Mouse (Mus musculus): ENCODE measurements around the gene Nhsl1. TPM values are rescaled to one million over a fixed set of nuclear protein-coding genes. Genes with fewer than 3 reads are reported as not detected.

The Nhsl1 gene
- total and polyA plus RNA-seq, 3 experiments = not detected

DNA sequence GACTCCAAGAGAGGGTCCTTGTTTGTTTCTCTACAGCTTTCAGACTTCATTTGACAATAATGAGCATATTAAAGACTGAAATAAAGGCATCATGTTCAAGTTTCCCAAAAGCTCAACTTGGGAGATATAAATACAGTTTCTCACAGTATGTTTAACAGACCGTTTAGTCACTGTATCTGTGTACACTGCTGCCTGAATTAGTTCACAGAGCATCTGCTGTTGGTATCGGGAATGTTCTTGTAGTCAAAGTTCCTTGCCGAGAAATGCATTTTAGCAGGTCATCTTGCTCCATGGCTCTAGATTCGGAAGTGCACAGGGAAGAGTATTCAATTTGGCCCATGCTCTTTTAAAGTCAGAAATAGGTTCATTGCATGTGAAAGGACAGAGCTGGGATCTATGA, 159.5 kb downstream of the Nhsl1 start:
- Histone ChIP-seq H3K79me2 (ENCODE audit: control insufficient read depth, insufficient read depth, low read length, poor library complexity) (no peaks in the 10 kb centered on the region), H3K9ac (ENCODE audit: control insufficient read depth, low read depth, low read length, poor library complexity, severe bottlenecking) (no peak overlapping the region), H3K27ac (ENCODE audit: control insufficient read depth, low read depth, low read length) (no peak overlapping the region), H3K4me3 (ENCODE audit: control insufficient read depth in 1 of 2, insufficient read depth in 1 of 2, low read depth in 2 of 2, low read length in 2 of 2) (no peak overlapping the region), H3K36me3 (ENCODE audit: control insufficient read depth in 1 of 2, insufficient read depth in 2 of 2, low read length in 2 of 2) (no peaks in the 10 kb centered on the region), H3K9me3 (replicated peaks; ENCODE audit: insufficient read depth, low read length) (no peaks in the 10 kb centered on the region), H3K27me3 (ENCODE audit: control insufficient read depth in 1 of 2, insufficient read depth in 2 of 2, low read length in 2 of 2) (no peaks in the 10 kb centered on the region), H3K4me1 (ENCODE audit: control insufficient read depth in 1 of 2, insufficient read depth in 2 of 2, low read length in 2 of 2) (no peaks in the 10 kb centered on the region)
- DNase-seq (ENCODE audit: low read depth, low spot score) = no peak
- no peak for TF ChIP-seq CHD2 (IDR thresholded peaks at IDR 0.05; ENCODE audit: low read length)
- no peak for TF ChIP-seq UBTF (IDR thresholded peaks at IDR 0.05; ENCODE audit: borderline replicate concordance, insufficient read depth, low read depth, low read length)
- no peak for TF ChIP-seq KAT2A (conservative IDR thresholded peaks at IDR 0.05; ENCODE audit: low read depth, low read length)
- no peak for TF ChIP-seq NRF1 (IDR thresholded peaks at IDR 0.05; ENCODE audit: insufficient read depth, low read depth, low read length, poor library complexity, severe bottlenecking)
- TF ChIP-seq MAX (IDR thresholded peaks at IDR 0.05; ENCODE audit: low read length) = no peak
- no peak for TF ChIP-seq MYB (IDR thresholded peaks at IDR 0.05; ENCODE audit: low read depth, low read length)
- no peak for TF ChIP-seq GATA1 (IDR thresholded peaks at IDR 0.05; ENCODE audit: low read depth, low read length)
- TF ChIP-seq USF1 (IDR thresholded peaks at IDR 0.05; ENCODE audit: low read depth, low read length) = no peak
- TF ChIP-seq MAZ (IDR thresholded peaks at IDR 0.05; ENCODE audit: low read depth, low read length) = no peak
- no peak for TF ChIP-seq RAD21 (IDR thresholded peaks at IDR 0.05; ENCODE audit: low read depth, low read length)
- no peak for TF ChIP-seq ZC3H11A (IDR thresholded peaks at IDR 0.05; ENCODE audit: low read depth, low read length)
- TF ChIP-seq TBP (IDR thresholded peaks at IDR 0.05; ENCODE audit: low read depth, low read length) = no peak
- no peak for TF ChIP-seq ELF1 (IDR thresholded peaks at IDR 0.05; ENCODE audit: low read depth, low read length)
- TF ChIP-seq MYC (IDR thresholded peaks at IDR 0.05; ENCODE audit: low read depth, low read length) = no peak
- TF ChIP-seq EP300 (IDR thresholded peaks at IDR 0.05; ENCODE audit: low read depth in 1 of 2, low read length in 2 of 2) = no peak
- TF ChIP-seq BHLHE40 (IDR thresholded peaks at IDR 0.05; ENCODE audit: borderline replicate concordance, low read depth, low read length) = no peak
- no peak for TF ChIP-seq SMC3 (IDR thresholded peaks at IDR 0.05; ENCODE audit: low read depth, low read length)
- TF ChIP-seq MEF2A (IDR thresholded peaks at IDR 0.05; ENCODE audit: extremely low read depth, insufficient replicate concordance, low read depth, low read length, poor library complexity, severe bottlenecking) = no peak

- H3K27me3 ChIP-seq (ENCODE audit: control insufficient read depth in 1 of 2, insufficient read depth in 2 of 2, low read length in 2 of 2) = no peaks in the 10 kb centered on the region
- H3K9ac ChIP-seq (ENCODE audit: control insufficient read depth, low read depth, low read length, poor library complexity, severe bottlenecking) = no peak overlapping the region
- H3K4me3 ChIP-seq (ENCODE audit: control insufficient read depth in 1 of 2, insufficient read depth in 1 of 2, low read depth in 2 of 2, low read length in 2 of 2) = no peak overlapping the region
- DNase-seq (ENCODE audit: low read depth, low spot score) = no peak
- H3K9me3 ChIP-seq (replicated peaks; ENCODE audit: insufficient read depth, low read length) = no peaks in the 10 kb centered on the region
- H3K36me3 ChIP-seq (ENCODE audit: control insufficient read depth in 1 of 2, insufficient read depth in 2 of 2, low read length in 2 of 2) = no peaks in the 10 kb centered on the region
- no peak for TF ChIP-seq SMC3 (IDR thresholded peaks at IDR 0.05; ENCODE audit: low read depth, low read length)
- no peak for TF ChIP-seq TAL1 (IDR thresholded peaks at IDR 0.05; ENCODE audit: low read length)
- no peak for TF ChIP-seq EP300 (IDR thresholded peaks at IDR 0.05; ENCODE audit: low read depth in 1 of 2, low read length in 2 of 2)
- no peak for TF ChIP-seq E2F4 (IDR thresholded peaks at IDR 0.05; ENCODE audit: borderline replicate concordance, low read depth, low read length)
- TF ChIP-seq CTCF (IDR thresholded peaks at IDR 0.05 in 2 of 3, conservative IDR thresholded peaks at IDR 0.05 in 1 of 3; ENCODE audit: control insufficient read depth in 1 of 3, insufficient read depth in 1 of 3, low read depth in 2 of 3, low read length in 3 of 3, poor library complexity in 1 of 3, severe bottlenecking in 1 of 3) = no peak
- no peak for TF ChIP-seq NELFE (IDR thresholded peaks at IDR 0.05; ENCODE audit: low read depth, low read length)
- TF ChIP-seq ZKSCAN1 (IDR thresholded peaks at IDR 0.05; ENCODE audit: low read depth, low read length) = no peak
- TF ChIP-seq ZMIZ1 (IDR thresholded peaks at IDR 0.05; ENCODE audit: low read depth, low read length) = no peak
- no peak for TF ChIP-seq POLR2AphosphoS5 (IDR thresholded peaks at IDR 0.05; ENCODE audit: borderline replicate concordance, low read depth, low read length)
- TF ChIP-seq POLR2A (IDR thresholded peaks at IDR 0.05; ENCODE audit: control insufficient read depth in 1 of 2, insufficient read depth in 1 of 2, low read depth in 1 of 2, low read length in 2 of 2, poor library complexity in 1 of 2) = no peak
- TF ChIP-seq SIN3A (IDR thresholded peaks at IDR 0.05; ENCODE audit: low read length) = no peak
- TF ChIP-seq ZC3H11A (IDR thresholded peaks at IDR 0.05; ENCODE audit: low read depth, low read length) = no peak
- no peak for TF ChIP-seq HCFC1 (IDR thresholded peaks at IDR 0.05; ENCODE audit: low read depth, low read length)
- no peak for TF ChIP-seq TBP (IDR thresholded peaks at IDR 0.05; ENCODE audit: low read depth, low read length)
- TF ChIP-seq JUND (IDR thresholded peaks at IDR 0.05; ENCODE audit: low read depth, low read length) = no peak
- no peak for TF ChIP-seq ETS1 (IDR thresholded peaks at IDR 0.05; ENCODE audit: low read depth, low read length)
- TF ChIP-seq MAZ (IDR thresholded peaks at IDR 0.05; ENCODE audit: low read depth, low read length) = no peak
- TF ChIP-seq GABPA (IDR thresholded peaks at IDR 0.05; ENCODE audit: low read depth, low read length) = no peak
- TF ChIP-seq BHLHE40 (IDR thresholded peaks at IDR 0.05; ENCODE audit: borderline replicate concordance, low read depth, low read length) = no peak
- no peak for TF ChIP-seq POLR2AphosphoS2 (IDR thresholded peaks at IDR 0.05; ENCODE audit: low read length)
- H3K79me2 ChIP-seq (ENCODE audit: control insufficient read depth, insufficient read depth, low read length, poor library complexity) = no peaks in the 10 kb centered on the region
- no peak overlapping the region for H3K27ac ChIP-seq (ENCODE audit: control insufficient read depth, low read depth, low read length)
- H3K4me1 ChIP-seq (ENCODE audit: control insufficient read depth in 1 of 2, insufficient read depth in 2 of 2, low read length in 2 of 2) = no peaks in the 10 kb centered on the region
These were observed 160.5 kb downstream of the Nhsl1 start for GRCm38 (mm10) chr10:18479285-18479684.

Data from MEL (cell line).